Mouse (Mus musculus) hindbrain, embryonic 12.5 days (tissue): ENCODE measurements around the gene Ssbp3. TPM values are rescaled to one million over a fixed set of nuclear protein-coding genes. Genes with fewer than 3 reads are reported as not detected.

Experiments
- ATAC-seq: fragments of 200-750 bp; cut with Nextera tagmentation; 2 replicates; pipeline ENCODE4 v1.8.0; 2017; ENCODE audit warnings: moderate TSS enrichment; ENCODE audit not compliant: low FRiP score
- H3K27ac ChIP-seq: fragments of 300-500 bp; sonication (generic); 2 replicates; pipeline ENCODE4 v1.5.1; 2016; ENCODE audit warnings: mild to moderate bottlenecking
- H3K27me3 ChIP-seq: fragments of 300-500 bp; sonication (generic); 2 replicates; pipeline ENCODE4 v1.6.1; 2016; ENCODE audit warnings: mild to moderate bottlenecking
- H3K36me3 ChIP-seq: fragments of 300-500 bp; sonication (generic); 2 replicates; pipeline ENCODE4 v1.6.1; 2016; ENCODE audit warnings: mild to moderate bottlenecking
- H3K4me1 ChIP-seq: fragments of 300-500 bp; sonication (generic); 2 replicates; pipeline ENCODE4 v1.6.1; 2016
- H3K4me2 ChIP-seq: fragments of 300-500 bp; sonication (generic); replicated peaks from 2 replicates; pipeline ENCODE4 v1.6.1; 2016; ENCODE audit warnings: mild to moderate bottlenecking
- H3K4me3 ChIP-seq: fragments of 300-500 bp; sonication (generic); 2 replicates; pipeline ENCODE4 v1.5.1; 2016; ENCODE audit warnings: mild to moderate bottlenecking
- H3K9ac ChIP-seq: fragments of 300-500 bp; sonication (generic); 2 replicates; pipeline ENCODE4 v1.6.1; 2016; ENCODE audit warnings: mild to moderate bottlenecking, moderate library complexity
- H3K9me3 ChIP-seq: fragments of 300-500 bp; sonication (generic); replicated peaks from 2 replicates; pipeline ENCODE4 v1.6.1; 2016; ENCODE audit warnings: mild to moderate bottlenecking
- WGBS: fragments of 180-500 bp; shearing (Covaris S2); methylation state at CpG from one replicate; pipeline ENCODE4 v1.1.7; 2016; 5-methylcytosine and 5-hydroxymethylcytosine counted together
- polyA plus RNA-seq: library from polyadenylated mRNA; unstranded; fragments of >200 nt; fragmentation: Nextera tagmentation; extraction: Ambion mirVana; gene quantifications from 2 replicates; pipeline ENCODE4 v1.2.1, GENCODE M21; 2016

Ssbp3 gene
- polyA plus RNA-seq, 1 experiment from 2014 or later = 285 TPM

DNA sequence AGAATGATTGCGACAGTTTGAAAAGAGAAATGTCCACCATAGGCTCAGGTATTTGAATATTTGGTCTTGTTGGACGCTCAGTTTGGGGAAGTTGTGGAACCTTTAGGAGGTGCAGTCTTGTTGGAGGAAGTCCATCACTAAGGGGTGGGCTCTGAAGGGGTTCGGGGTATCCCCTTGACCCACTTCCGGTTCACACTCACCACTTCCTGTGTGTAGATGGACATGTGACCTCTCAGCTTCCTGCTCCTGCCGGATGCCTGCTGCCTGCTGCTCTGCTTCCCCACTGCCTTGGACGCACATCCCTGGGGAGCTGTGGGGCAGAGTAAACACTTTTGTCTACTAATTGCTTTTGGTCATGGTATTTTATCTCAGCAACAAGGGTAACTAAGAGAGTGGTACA, 29.4 kb upstream of the Ssbp3 start:
- Histone ChIP-seq H3K27ac (no peak overlapping the region), H3K36me3 (no peaks in the 10 kb centered on the region), H3K4me3 (no peak overlapping the region), H3K9me3 (no peaks in the 10 kb centered on the region), H3K4me1 (no peaks in the 10 kb centered on the region), H3K27me3 (no peaks in the 10 kb centered on the region), H3K4me2 (no peak overlapping the region), H3K9ac (no peak overlapping the region)
- ATAC-seq = no peak
- 74% methylated on average over 6 of the region's 6 CpGs for WGBS

DNA sequence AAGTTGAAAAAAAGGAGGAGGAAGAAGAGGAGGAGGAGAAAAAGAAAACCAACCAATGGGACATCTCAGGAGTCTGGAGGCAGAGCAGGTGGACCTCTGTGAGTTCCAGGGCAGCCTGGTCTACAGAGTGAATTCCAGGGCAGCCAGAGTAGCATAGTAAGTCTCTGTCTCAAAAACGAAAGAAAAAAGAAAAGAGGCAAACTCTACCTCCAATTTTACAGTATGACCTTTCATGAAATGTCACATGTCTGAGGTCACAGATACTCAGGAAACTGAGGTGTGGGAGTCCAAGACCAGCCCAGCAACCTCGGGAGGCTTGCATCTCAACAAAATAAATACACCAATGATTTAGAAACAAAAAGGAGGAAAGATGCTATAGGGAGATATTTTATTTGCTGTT, 27.4 kb upstream of the Ssbp3 start:
- H3K27me3 ChIP-seq = no peaks in the 10 kb centered on the region
- H3K27ac ChIP-seq = no peak overlapping the region
- no peak overlapping the region for H3K9ac ChIP-seq
- no peak for ATAC-seq
- no peak overlapping the region for H3K4me2 ChIP-seq
- no peak overlapping the region for H3K4me3 ChIP-seq
- no peaks in the 10 kb centered on the region for H3K36me3 ChIP-seq
- no peaks in the 10 kb centered on the region for H3K9me3 ChIP-seq
- no peaks in the 10 kb centered on the region for H3K4me1 ChIP-seq
- WGBS = 73% methylated on average over 2 of the region's 2 CpGs

DNA sequence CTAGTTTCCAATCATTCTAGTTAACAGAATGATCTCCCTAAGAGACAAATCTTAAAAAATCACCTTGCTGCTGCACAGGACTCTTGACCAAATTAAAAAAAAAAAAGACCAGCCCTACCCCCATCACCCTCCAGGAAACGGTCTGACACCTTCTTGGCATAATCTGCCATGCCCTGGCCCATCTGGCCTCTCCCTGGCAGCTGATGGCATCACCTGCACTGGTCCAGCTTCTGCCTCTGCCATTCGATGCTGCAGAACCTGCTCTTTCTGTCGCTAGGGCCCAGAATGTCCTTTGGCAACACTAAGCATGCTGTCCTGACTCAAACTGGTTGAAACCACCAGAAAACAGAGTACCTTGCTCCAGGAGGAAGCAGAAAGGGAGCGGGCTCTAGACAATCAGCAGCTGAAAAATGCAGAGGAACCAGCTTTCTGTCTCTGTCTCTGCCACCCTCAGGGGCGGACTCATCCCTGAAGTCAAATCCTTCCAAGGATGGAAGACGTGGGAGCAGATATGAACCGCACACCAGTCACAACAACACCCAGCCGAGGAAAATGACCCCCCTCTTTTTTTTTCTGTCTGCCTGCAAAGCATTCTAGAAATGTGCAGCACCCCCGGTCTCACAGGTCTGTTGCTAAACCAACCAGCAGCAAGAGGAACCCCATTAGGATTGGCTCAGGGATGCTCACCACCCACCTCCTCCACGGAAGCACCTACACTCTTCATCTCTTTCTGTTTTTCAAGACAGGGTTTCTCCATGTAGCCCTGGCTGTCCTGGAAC, 24.0 kb upstream of the Ssbp3 start:
- ATAC-seq = no peak
- no peaks in the 10 kb centered on the region for H3K9me3 ChIP-seq
- WGBS = 81% methylated on average over 10 of the region's 10 CpGs

DNA sequence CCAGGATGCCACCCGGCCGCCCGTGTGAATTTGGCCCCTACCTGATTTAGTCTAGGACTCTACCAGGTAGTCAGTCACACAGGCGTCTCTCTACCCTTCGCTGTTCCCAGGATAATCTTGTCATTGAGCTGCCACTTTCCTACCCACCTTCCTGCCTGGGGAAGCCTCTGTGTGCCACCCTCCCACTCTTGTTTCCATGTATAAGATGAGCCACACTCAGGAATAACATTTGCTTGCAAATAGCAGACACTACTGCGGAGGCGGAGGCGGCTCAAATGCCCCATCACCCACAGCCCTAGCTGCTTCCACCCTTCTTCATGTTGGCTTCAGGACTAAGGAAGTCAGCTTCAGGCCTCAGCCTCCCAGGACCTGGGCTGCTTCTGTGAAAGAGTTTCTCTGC, 14.4 kb upstream of the Ssbp3 start:
- ATAC-seq = no peak

More for the DNA sequence above, 24.0 kb upstream of the Ssbp3 start:
- Histone ChIP-seq H3K4me2 (no peak overlapping the region), H3K4me1 (no peaks in the 10 kb centered on the region), H3K27ac (no peak overlapping the region), H3K4me3 (no peak overlapping the region), H3K9ac (no peak overlapping the region), H3K27me3 (no peaks in the 10 kb centered on the region), H3K36me3 (no peaks in the 10 kb centered on the region)

DNA sequence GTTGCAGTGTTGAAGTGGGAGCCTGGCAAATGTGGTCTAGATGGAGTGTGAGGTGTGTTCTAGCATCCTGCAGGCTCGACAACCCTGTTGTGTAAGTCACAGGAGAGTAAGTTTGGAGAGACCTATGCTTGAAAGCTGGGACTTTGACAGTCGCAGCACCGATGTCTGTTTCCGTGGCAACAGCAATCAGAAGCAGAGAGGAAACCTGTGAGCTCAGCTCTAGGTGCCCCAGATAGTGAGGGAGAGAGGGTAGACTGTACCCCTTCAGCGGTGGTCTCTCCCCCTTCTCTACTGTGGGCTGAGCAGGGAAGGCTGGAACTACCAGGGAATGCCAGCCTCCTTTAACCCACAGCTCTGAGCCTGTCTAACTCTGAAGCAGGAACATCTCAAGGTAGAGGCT, 11.6 kb upstream of the Ssbp3 start:
- H3K27me3 ChIP-seq = 0 out of 2 replicates have a peak, but pooled peaks cover 4% of the 10 kb centered on the region
- no peak for ATAC-seq
- H3K4me1 ChIP-seq = peaks cover 15% of the 10 kb centered on the region
- H3K36me3 ChIP-seq = no peaks in the 10 kb centered on the region
- 72% methylated on average over 5 of the region's 5 CpGs for WGBS
- no peak overlapping the region for H3K9ac ChIP-seq
- H3K4me3 ChIP-seq = no peak overlapping the region
- no peaks in the 10 kb centered on the region for H3K9me3 ChIP-seq
- no peak overlapping the region for H3K27ac ChIP-seq
- no peak overlapping the region for H3K4me2 ChIP-seq

More for the DNA sequence above, 14.4 kb upstream of the Ssbp3 start:
- Histone ChIP-seq H3K9me3 (no peaks in the 10 kb centered on the region), H3K4me3 (no peak overlapping the region), H3K36me3 (no peaks in the 10 kb centered on the region), H3K4me2 (no peak overlapping the region), H3K27ac (no peak overlapping the region), H3K9ac (no peak overlapping the region), H3K4me1 (peaks cover 15% of the 10 kb centered on the region), H3K27me3 (0 out of 2 replicates have a peak, but pooled peaks cover 4% of the 10 kb centered on the region)
- WGBS = 86% methylated on average over 8 of the region's 8 CpGs

DNA sequence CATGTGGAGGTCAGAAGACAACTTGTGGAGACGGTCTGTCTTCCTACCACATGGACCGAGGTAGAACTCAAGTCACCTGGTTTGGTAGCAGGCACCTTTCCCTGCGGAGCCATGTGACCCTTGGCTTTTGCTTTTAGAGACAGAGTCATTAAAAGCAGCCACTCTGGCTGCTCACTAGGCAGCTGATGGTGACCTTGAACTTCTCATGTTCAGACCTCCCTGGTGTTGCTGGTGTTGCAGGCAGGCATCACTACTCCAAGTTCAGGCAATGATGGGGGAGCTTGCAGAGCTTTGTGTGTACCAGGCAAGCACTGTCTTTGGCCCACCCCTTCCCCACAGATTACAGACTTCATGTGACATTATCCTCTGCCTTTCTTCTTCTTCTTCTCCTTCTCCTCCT, 11.0 kb upstream of the Ssbp3 start:
- no peaks in the 10 kb centered on the region for H3K36me3 ChIP-seq
- WGBS = 81% methylated on average over 3 of the region's 3 CpGs
- H3K9ac ChIP-seq = no peak overlapping the region
- no peak for ATAC-seq
- no peak overlapping the region for H3K4me2 ChIP-seq
- H3K4me1 ChIP-seq = peaks cover 15% of the 10 kb centered on the region
- 0 out of 2 replicates have a peak, but pooled peaks cover 4% of the 10 kb centered on the region for H3K27me3 ChIP-seq
- H3K27ac ChIP-seq = no peak overlapping the region
- no peak overlapping the region for H3K4me3 ChIP-seq
- H3K9me3 ChIP-seq = no peaks in the 10 kb centered on the region

DNA sequence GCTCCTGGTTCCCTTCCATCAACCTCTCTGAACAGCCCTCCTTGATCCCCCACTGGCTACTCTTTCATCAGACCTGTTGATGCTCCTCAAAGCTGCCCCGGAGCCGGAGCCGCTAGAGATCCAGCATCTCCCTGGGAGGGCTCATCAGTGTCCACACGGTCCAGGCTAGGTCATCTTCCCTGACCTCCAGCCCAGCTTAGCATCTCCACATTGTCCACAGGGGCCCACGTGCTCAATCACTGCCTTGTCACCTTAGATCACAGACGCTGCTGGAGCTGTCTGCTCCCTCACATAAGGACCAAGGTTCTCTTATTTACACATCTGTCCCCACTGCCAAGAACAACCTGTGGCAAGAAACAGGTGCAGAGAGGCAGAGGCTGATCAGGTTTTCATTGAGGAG, 9.8 kb upstream of the Ssbp3 start:
- Histone ChIP-seq H3K36me3 (no peaks in the 10 kb centered on the region), H3K9me3 (no peaks in the 10 kb centered on the region), H3K27me3 (0 out of 2 replicates have a peak, but pooled peaks cover 4% of the 10 kb centered on the region), H3K4me2 (no peak overlapping the region), H3K9ac (no peak overlapping the region), H3K27ac (no peak overlapping the region), H3K4me3 (no peak overlapping the region), H3K4me1 (peaks cover 15% of the 10 kb centered on the region)
- WGBS = 11% methylated on average over 6 of the region's 6 CpGs
- no peak for ATAC-seq

DNA sequence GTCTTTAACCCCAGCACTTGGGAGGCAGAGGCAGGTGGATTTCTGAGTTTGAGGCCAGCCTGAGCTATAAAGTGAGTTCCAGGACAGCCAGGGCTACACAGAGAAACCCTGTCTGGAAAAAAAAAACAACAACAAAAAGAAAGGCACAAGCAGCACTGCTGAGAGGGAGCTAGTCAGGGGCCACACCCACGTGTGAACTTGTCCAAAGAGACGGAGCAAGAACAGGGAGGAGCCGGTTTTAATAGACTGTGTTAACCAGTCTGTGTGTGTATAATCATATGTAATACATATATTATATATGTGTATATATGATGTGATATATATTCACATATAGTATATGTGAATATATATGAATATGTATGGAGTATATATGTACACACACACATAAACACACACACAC, 8.9 kb upstream of the Ssbp3 start:
- H3K9me3 ChIP-seq = no peaks in the 10 kb centered on the region
- H3K4me3 ChIP-seq = no peak overlapping the region
- no peak overlapping the region for H3K4me2 ChIP-seq
- no peak overlapping the region for H3K9ac ChIP-seq
- 0 out of 2 replicates have a peak, but pooled peaks cover 4% of the 10 kb centered on the region for H3K27me3 ChIP-seq
- H3K36me3 ChIP-seq = no peaks in the 10 kb centered on the region
- no peak for ATAC-seq
- peaks cover 15% of the 10 kb centered on the region for H3K4me1 ChIP-seq
- no peak overlapping the region for H3K27ac ChIP-seq
- WGBS = 79% methylated on average over 3 of the region's 3 CpGs

DNA sequence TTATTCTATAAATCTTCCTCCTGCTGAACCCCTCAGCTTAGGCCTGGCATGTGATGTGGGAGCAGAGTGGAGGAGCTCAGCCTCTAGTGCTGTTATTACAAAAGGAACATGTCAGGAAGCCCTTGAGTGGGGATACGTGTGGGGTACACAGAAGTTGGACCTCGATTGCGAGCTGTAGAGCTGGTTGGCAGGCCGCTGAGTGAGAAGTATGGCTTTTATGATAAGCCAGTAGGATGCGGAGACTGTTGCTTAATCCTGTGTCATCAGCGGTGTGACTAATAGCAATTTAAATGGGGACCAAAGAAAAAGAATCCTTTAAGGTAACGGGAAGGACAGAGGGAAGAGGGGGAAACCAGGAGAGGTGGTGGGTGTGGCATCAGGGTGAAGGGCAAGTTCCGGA, 8.3 kb upstream of the Ssbp3 start:
- no peak overlapping the region for H3K27ac ChIP-seq
- no peak for ATAC-seq
- H3K27me3 ChIP-seq = 0 out of 2 replicates have a peak, but pooled peaks cover 4% of the 10 kb centered on the region
- WGBS = 74% methylated on average over 8 of the region's 8 CpGs
- no peak overlapping the region for H3K4me2 ChIP-seq
- H3K36me3 ChIP-seq = no peaks in the 10 kb centered on the region
- H3K4me1 ChIP-seq = peaks cover 17% of the 10 kb centered on the region
- no peak overlapping the region for H3K4me3 ChIP-seq
- no peaks in the 10 kb centered on the region for H3K9me3 ChIP-seq
- H3K9ac ChIP-seq = no peak overlapping the region

DNA sequence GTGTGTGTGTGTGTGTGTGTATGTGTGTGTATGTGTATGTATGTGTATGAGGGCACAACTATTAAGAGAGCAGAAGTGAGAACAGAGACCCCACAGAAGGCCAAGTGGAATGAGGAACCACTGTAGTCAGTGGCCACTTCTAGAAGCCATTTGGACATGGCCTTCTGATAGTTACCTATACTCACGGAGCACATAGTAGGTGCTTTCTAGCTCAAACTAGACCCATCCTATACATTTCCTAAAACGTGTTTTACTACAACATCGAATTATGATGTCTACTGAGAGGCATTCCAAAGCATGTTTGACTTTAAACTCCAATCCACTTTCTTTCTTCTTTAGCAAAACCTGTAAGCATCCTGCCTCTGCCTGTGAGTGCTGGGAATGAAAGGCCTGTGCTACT, 4.6 kb upstream of the Ssbp3 start:
- WGBS = 92% methylated on average over 3 of the region's 3 CpGs
- Histone ChIP-seq H3K4me3 (no peak overlapping the region), H3K9me3 (no peaks in the 10 kb centered on the region), H3K27me3 (no peaks in the 10 kb centered on the region), H3K36me3 (no peaks in the 10 kb centered on the region), H3K27ac (no peak overlapping the region), H3K4me2 (no peak overlapping the region), H3K4me1 (peaks cover 29% of the 10 kb centered on the region), H3K9ac (no peak overlapping the region)
- ATAC-seq = no peak

DNA sequence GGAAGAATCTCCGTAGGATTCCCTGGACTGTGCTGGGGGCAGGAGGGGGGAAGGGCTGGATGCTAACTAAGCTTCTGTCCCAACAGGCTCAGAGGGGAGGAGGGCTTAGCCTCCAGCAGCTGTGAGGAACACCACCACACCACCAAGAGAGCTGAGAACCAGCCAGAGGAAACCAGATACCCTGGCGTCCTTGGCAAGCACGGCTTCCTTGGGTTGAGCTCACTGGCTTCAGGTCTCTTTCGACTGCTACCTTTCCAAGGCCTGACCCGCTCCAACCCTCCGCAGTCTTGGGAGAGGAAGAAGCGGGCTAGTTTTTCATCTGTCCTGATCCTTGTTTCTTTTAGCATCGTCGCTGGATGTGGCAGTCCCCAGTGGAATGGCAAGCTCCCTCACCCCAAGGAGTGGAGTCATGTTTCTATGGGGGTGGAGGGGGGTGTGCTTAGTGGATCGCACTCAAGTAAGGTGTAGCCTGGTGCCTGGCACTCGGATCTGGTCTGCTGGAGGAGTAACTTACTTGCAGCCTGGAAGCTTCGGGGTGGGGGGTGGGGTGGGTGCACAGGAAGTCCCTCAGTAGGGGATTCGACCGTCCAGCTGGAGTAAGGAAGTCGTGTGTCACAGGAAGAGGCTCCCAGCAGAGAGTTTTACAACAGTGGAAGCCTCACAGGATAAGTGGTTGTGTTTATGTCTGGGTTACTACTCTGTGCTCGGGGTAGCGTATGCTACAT, 2.6 kb upstream of the Ssbp3 start:
- Histone ChIP-seq H3K4me1 (peaks cover 29% of the 10 kb centered on the region), H3K4me2 (peak overlapping the region; percentile 31), H3K9me3 (no peaks in the 10 kb centered on the region), H3K27ac (peak overlapping the region; percentile 100), H3K4me3 (no peak overlapping the region), H3K27me3 (no peaks in the 10 kb centered on the region), H3K36me3 (no peaks in the 10 kb centered on the region), H3K9ac (no peak overlapping the region)
- 10% methylated on average over 17 of the region's 17 CpGs for WGBS
- no peak for ATAC-seq

DNA sequence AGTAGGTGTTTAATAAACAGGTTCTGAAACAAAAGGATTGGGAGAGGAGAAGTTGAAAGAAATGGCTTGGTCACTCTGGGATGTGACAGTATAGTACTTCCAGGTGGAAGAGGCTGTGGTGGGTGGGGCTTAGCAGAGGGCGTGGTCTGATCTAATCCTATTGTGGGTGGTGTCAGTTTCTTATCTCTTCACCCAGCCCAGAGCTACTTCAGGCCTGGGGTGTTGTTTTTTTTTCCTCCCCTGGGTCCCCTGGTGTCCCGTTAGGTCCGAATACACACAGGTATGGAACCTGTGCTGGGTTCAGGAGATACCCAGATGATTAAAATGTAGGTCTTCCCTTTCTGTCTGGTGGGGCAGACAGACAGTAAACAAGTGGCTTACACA, 2.1 kb upstream of the Ssbp3 start:
- Histone ChIP-seq H3K9ac (peak overlapping the region; percentile 53; the same call in 1 of the 2 replicates), H3K27me3 (no peaks in the 10 kb centered on the region), H3K36me3 (no peaks in the 10 kb centered on the region), H3K9me3 (no peaks in the 10 kb centered on the region), H3K4me2 (peak overlapping the region; percentile 93; the same call in 1 of the 2 replicates), H3K27ac (peak overlapping the region; percentile 100), H3K4me3 (no peak overlapping the region), H3K4me1 (peaks cover 33% of the 10 kb centered on the region)
- 26% methylated on average over 3 of the region's 3 CpGs for WGBS
- ATAC-seq = no peak
